Mouse (Mus musculus) hindbrain, embryonic 14.5 days (tissue): ENCODE measurements at regions not wholly inside any gene's neighbourhood (a gene's known extent, or its start where the extent isn't known, plus 50 kb on each side); places are given as distances from the start of the nearest gene placed in this dataset.

Experiments used
- ATAC-seq: fragments of 200-750 bp; cut with Nextera tagmentation; 2 replicates; pipeline ENCODE4 v1.8.0; 2017; ENCODE audit warnings: moderate number of reproducible peaks, mild to moderate bottlenecking, moderate TSS enrichment, moderate library complexity; ENCODE audit not compliant: low FRiP score
- DNase-seq: peaks from one replicate; pipeline ENCODE4 v3.0.0-alpha.2; 2015; ENCODE audit warnings: low spot score
- H3K27ac ChIP-seq: fragments of 300-500 bp; sonication (generic); 2 replicates; pipeline ENCODE4 v1.5.1; 2014; ENCODE audit warnings: mild to moderate bottlenecking, moderate library complexity
- H3K27me3 ChIP-seq: fragments of 300-500 bp; sonication (generic); 2 replicates; pipeline ENCODE4 v1.6.1; 2014; ENCODE audit warnings: mild to moderate bottlenecking, low read length, mixed read lengths; ENCODE audit not compliant: control insufficient read depth, insufficient read depth
- H3K36me3 ChIP-seq: fragments of 300-500 bp; sonication (generic); replicated peaks from 2 replicates; pipeline ENCODE4 v1.6.1; 2014; ENCODE audit not compliant: control insufficient read depth, insufficient read depth
- H3K4me1 ChIP-seq: fragments of 300-500 bp; sonication (generic); replicated peaks from 2 replicates; pipeline ENCODE4 v1.6.1; 2014; ENCODE audit warnings: antibody characterized with exemption, low read length, mixed read lengths; ENCODE audit not compliant: control insufficient read depth, insufficient read depth
- H3K4me2 ChIP-seq: fragments of 300-500 bp; sonication (generic); replicated peaks from 2 replicates; pipeline ENCODE4 v1.6.1; 2014; ENCODE audit warnings: mild to moderate bottlenecking, moderate library complexity
- H3K4me3 ChIP-seq: fragments of 300-500 bp; sonication (generic); replicated peaks from 2 replicates; pipeline ENCODE4 v1.5.1; 2014; ENCODE audit warnings: mild to moderate bottlenecking, low read length
- H3K9ac ChIP-seq: fragments of 300-500 bp; sonication (generic); 2 replicates; pipeline ENCODE4 v1.6.1; 2014
- H3K9me3 ChIP-seq: fragments of 300-500 bp; sonication (generic); 2 replicates; pipeline ENCODE4 v1.6.1; 2016; ENCODE audit warnings: low read length; ENCODE audit not compliant: control insufficient read depth
- WGBS: fragments of 180-500 bp; shearing (Covaris S2); extraction: QIAGEN DNeasy Blood & Tissue Kit; methylation state at CpG from one replicate; pipeline ENCODE4 v1.1.7; 2014; 5-methylcytosine and 5-hydroxymethylcytosine counted together

DNA sequence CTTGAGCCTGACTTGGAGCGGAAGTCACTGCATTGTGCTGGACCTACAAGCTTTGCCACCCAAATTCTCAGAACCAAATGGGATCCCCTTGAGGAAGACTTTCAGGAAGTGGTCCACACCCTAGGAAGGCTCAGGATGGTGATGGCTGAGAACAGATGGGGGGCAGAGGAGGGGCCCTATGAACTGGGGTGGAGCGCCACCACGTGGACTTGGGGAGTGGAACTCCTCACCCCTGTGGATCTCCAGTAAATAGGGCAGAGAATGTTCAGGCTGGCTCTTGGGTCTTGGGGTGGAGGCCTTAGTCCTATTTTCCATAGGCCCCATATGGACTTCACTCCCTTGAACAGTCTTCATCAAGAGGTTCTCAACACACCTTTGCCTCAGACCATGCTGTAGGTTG is 260.6 kb downstream of the Dysf start:
- Histone ChIP-seq H3K9ac (no peak overlapping the region), H3K4me1 (peaks cover 8% of the 10 kb centered on the region), H3K4me2 (no peak overlapping the region), H3K27me3 (no peaks in the 10 kb centered on the region), H3K4me3 (no peak overlapping the region), H3K9me3 (no peaks in the 10 kb centered on the region), H3K36me3 (no peaks in the 10 kb centered on the region), H3K27ac (no peak overlapping the region)
- 54% methylated on average over 3 of the region's 3 CpGs for WGBS
- no peak for ATAC-seq
- no peak for DNase-seq

DNA sequence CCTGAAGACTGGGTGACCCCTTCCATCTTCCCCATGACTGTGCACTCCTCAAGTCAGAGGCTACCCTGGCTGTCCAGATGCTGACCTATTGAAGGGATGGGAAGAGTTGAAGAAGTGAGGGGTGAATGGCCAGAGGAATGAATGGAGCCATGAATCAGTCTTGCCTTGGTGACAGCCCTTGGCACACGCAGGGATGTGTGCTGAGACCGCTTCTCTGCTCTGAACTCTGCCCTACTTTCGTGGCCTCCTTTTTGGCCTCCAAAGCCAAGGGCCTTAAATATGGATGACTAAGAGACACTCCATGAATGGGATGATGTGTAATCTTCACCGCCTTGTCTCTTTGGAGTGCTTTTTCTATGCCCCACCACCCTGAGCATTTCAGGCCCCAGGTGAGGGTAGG is 259.7 kb downstream of the Dysf start:
- Histone ChIP-seq H3K27ac (no peak overlapping the region), H3K9ac (no peak overlapping the region), H3K4me3 (no peak overlapping the region), H3K9me3 (no peaks in the 10 kb centered on the region), H3K36me3 (no peaks in the 10 kb centered on the region), H3K4me1 (peaks cover 7% of the 10 kb centered on the region), H3K27me3 (no peaks in the 10 kb centered on the region), H3K4me2 (no peak overlapping the region)
- ATAC-seq (no peak), DNase-seq (no peak)
- WGBS, result 92% methylated on average over 4 of the region's 4 CpGs

DNA sequence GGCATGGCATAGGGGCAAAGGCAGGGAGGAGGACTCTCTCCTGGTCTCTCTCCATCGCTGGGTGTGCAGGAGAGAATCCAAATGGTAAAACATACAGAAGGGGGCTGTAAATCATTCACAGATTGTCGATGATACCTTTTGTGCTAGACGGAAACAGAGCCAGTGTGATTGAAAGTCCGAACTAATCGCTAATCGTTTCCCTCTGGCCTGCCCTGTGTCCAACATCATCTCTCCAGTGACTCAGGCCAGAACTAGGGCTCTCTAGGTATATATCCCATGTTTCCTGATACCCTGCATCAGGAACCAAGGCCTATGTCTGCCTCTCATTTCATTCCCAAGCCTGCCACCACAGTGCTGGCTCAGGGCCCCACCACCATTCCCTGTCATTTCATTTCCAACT is 259.1 kb downstream of the Dysf start:
- DNase-seq (no peak), ATAC-seq (no peak)
- WGBS, result 86% methylated on average over 6 of the region's 6 CpGs
- no peaks in the 10 kb centered on the region for H3K36me3 ChIP-seq
- 0 out of 2 replicates have a peak, but pooled peaks cover under 1% of the 10 kb centered on the region for H3K4me1 ChIP-seq
- H3K27ac ChIP-seq, result no peak overlapping the region
- no peak overlapping the region for H3K4me3 ChIP-seq
- H3K27me3 ChIP-seq, result no peaks in the 10 kb centered on the region
- H3K9ac ChIP-seq, result no peak overlapping the region
- H3K9me3 ChIP-seq, result no peaks in the 10 kb centered on the region
- no peak overlapping the region for H3K4me2 ChIP-seq

DNA sequence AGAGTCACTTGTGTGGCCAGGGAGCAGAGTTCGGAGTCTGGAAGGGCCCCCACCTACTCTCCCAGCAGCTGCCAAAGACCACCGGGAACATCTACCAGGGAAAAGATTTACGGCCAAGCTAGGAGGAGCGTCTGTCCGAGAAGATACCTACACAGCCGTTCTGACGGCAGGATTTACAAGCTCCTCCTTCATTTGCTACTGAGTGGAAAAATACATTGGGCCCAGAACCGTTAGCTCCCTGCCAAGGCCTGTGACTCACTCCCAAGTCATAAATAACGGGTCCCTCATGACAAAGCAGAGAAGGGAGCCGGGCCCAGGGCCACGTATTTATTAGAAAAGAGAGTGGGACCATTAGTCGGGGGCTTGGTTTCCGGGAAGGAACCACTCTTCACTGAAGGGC is 258.3 kb downstream of the Dysf start:
- no peak for DNase-seq

DNA sequence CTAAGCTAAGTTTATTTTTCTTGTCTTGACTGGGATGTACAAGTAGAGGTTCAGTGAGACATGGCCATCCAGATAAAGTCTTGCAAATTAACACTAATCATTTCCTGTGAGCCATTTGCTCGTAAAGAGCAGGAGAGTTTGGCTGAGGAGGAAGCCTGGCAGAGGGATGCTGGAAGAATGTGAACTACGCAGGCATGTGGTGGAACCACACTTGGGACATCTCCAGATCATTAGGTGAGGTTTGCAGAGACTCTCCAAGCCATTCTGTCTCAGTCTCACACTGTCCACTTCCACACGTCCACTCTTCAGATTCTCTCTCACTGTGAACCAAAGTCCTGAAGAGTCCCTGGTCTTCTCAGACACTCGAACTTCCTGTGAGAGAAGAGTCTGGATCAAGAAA is 256.3 kb downstream of the Dysf start:
- 90% methylated on average over 4 of the region's 4 CpGs for WGBS

More for the DNA sequence above, 258.3 kb downstream of the Dysf start:
- Histone ChIP-seq H3K36me3 (no peaks in the 10 kb centered on the region), H3K4me2 (no peak overlapping the region), H3K4me1 (no peaks in the 10 kb centered on the region), H3K4me3 (no peak overlapping the region), H3K9me3 (no peaks in the 10 kb centered on the region), H3K9ac (no peak overlapping the region), H3K27ac (no peak overlapping the region), H3K27me3 (no peaks in the 10 kb centered on the region)
- ATAC-seq, result no peak
- 73% methylated on average over 13 of the region's 13 CpGs for WGBS

DNA sequence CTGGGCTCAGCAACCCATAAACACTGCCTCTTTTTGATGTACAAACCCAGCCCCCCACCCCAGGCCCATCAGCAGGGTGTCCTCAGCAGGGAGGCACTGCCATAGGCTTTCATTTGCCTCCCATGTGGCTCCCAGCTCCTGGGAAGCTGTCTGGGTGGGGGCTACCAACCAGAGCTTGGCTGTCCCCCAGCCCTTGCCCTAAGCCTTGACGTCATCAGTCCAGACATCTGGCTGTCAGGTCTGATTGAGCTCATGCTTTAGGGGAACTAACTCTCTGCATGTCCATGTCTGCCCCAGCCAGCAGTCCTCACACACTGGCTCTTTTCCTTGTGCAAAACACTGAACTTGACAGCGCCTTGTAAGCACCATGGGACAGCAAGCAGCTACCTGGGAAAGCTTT is 255.3 kb downstream of the Dysf start:
- Histone ChIP-seq H3K27ac (no peak overlapping the region), H3K4me3 (no peak overlapping the region), H3K36me3 (no peaks in the 10 kb centered on the region), H3K9ac (no peak overlapping the region), H3K27me3 (no peaks in the 10 kb centered on the region), H3K4me1 (no peaks in the 10 kb centered on the region), H3K4me2 (no peak overlapping the region), H3K9me3 (no peaks in the 10 kb centered on the region)
- ATAC-seq, result no peak
- WGBS, result 69% methylated on average over 2 of the region's 2 CpGs
- DNase-seq, result no peak

More for the DNA sequence above, 256.3 kb downstream of the Dysf start:
- Histone ChIP-seq H3K27me3 (no peaks in the 10 kb centered on the region), H3K9me3 (no peaks in the 10 kb centered on the region), H3K4me3 (no peak overlapping the region), H3K27ac (no peak overlapping the region), H3K4me1 (no peaks in the 10 kb centered on the region), H3K9ac (no peak overlapping the region), H3K36me3 (no peaks in the 10 kb centered on the region), H3K4me2 (no peak overlapping the region)
- DNase-seq (no peak), ATAC-seq (no peak)

DNA sequence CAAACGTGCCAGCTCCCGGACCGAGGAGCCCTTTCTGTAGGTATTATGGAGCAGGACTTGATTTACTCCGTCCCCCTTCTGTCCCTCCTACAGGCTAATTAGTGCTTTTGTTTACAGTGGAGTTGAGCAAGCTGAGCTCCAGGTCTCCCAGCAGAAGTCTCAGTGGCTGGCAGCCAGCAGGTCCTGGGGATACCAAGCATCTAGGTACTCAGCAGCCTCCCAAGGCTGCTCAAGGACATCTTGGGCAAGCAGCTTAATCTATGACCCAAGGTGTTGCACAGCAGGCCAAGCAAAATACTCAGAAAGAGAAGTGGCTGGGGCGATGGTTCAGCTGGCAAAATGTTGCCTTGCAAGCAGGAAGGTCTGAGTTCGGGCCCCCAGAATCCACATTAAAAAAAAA is 254.4 kb downstream of the Dysf start:
- H3K9me3 ChIP-seq, result no peaks in the 10 kb centered on the region
- WGBS, result 59% methylated on average over 6 of the region's 6 CpGs
- DNase-seq, result no peak
- H3K4me1 ChIP-seq, result no peaks in the 10 kb centered on the region
- no peak overlapping the region for H3K4me2 ChIP-seq
- no peaks in the 10 kb centered on the region for H3K36me3 ChIP-seq
- ATAC-seq, result no peak
- H3K4me3 ChIP-seq, result no peak overlapping the region
- no peak overlapping the region for H3K9ac ChIP-seq
- no peak overlapping the region for H3K27ac ChIP-seq
- H3K27me3 ChIP-seq, result no peaks in the 10 kb centered on the region

DNA sequence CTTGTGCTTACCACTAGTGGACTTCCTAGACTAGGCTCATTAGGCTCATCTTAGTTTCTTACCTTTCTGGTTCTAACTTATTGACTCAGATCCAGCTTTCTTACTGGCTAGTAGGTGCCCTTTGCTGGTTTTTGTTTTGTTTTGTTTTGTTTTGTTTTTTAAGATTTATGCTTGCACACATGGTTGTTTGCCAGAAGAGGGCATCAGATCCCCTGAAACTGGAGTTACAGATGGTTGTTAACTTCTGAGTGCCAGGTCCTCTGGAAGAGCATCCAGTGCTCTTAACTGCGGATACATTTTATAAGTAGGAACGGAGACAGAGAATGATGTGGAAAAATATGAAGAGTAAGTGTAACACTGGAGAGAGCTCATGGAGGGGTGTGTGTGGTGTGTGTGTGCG is 253.1 kb downstream of the Dysf start:
- 94% methylated on average over 3 of the region's 3 CpGs for WGBS

More for the DNA sequence above, 253.1 kb downstream of the Dysf start:
- Histone ChIP-seq H3K36me3 (no peaks in the 10 kb centered on the region), H3K27me3 (no peaks in the 10 kb centered on the region), H3K4me2 (no peak overlapping the region), H3K4me1 (no peaks in the 10 kb centered on the region), H3K9ac (no peak overlapping the region), H3K27ac (no peak overlapping the region), H3K4me3 (no peak overlapping the region), H3K9me3 (no peaks in the 10 kb centered on the region)
- ATAC-seq (no peak), DNase-seq (no peak)
